Mouse (Mus musculus): ENCODE data around the gene Fscn1. TPM values are rescaled to one million over a fixed set of nuclear protein-coding genes. Genes with fewer than 3 reads are reported as not detected.

Fscn1 gene
- total RNA-seq, 2 experiments from 2014 or later: 103 to 132 TPM

- intact Hi-C loops (cut with DNase I): loop anchor here (1.0 to 10.0 kb wide), 4 partner anchors 53 to 372 kb away; partner anchors contain the start of gene Tnrc18
- DNase-seq: no peak
These were observed 27.4 kb upstream of the Fscn1 start for GRCm38 (mm10) chr5:142932731-142933130.

GRCm38 (mm10) chr5:142935642-142936335 is 24.4 kb upstream of the Fscn1 start:
- intact Hi-C loops (cut with DNase I): loop anchor here (1.0 to 10.0 kb wide), 3 partner anchors 102 to 369 kb away; no protein-coding TSS in a partner anchor
- peak; percentile 86 to 87 for DNase-seq

GRCm38 (mm10) chr5:142936336-142936719 is 23.8 kb upstream of the Fscn1 start:
- DNase-seq: peak; percentile 85 to 91
- intact Hi-C loops (cut with DNase I): loop anchor here (1.0 to 10.0 kb wide), 3 partner anchors 101 to 368 kb away; no protein-coding TSS in a partner anchor

GRCm38 (mm10) chr5:142937956-142938727 is 22.0 kb upstream of the Fscn1 start:
- intact Hi-C loops (cut with DNase I): loop anchor here (10.0 kb wide), 1 partner anchor 367 kb away; no protein-coding TSS in a partner anchor
- peak; percentile 45 to 66 for DNase-seq

- intact Hi-C loops (cut with DNase I): loop anchor here (1.0 to 5.0 kb wide), 2 partner anchors 18 to 62 kb away; no protein-coding TSS in a partner anchor
- DNase-seq: no peak
These were observed 19.8 kb upstream of the Fscn1 start for GRCm38 (mm10) chr5:142940393-142940792.

GRCm38 (mm10) chr5:142944979-142945682 is 15.0 kb upstream of the Fscn1 start:
- intact Hi-C loops (cut with DNase I): loop anchor here (2.0 to 5.0 kb wide), 2 partner anchors 16 to 57 kb away; partner anchors contain the start of gene Fscn1
- DNase-seq: peak; percentile 77 to 80

GRCm38 (mm10) chr5:142947460-142947859 is 12.7 kb upstream of the Fscn1 start:
- DNase-seq: no peak
- intact Hi-C loops (cut with DNase I): no loop called here

GRCm38 (mm10) chr5:142949580-142949979 is 10.6 kb upstream of the Fscn1 start:
- intact Hi-C loops (cut with DNase I): no loop called here
- DNase-seq: no peak

- intact Hi-C loops (cut with DNase I): no loop called here
- DNase-seq: no peak
These were observed 9.7 kb upstream of the Fscn1 start for GRCm38 (mm10) chr5:142950405-142950804.

- DNase-seq: no peak
- intact Hi-C loops (cut with DNase I): no loop called here
These were observed 6.5 kb upstream of the Fscn1 start for GRCm38 (mm10) chr5:142953641-142954040.

- intact Hi-C loops (cut with DNase I): no loop called here
- no peak for DNase-seq
These were observed 3.0 kb upstream of the Fscn1 start for GRCm38 (mm10) chr5:142956956-142957703.

- no peak for DNase-seq
- intact Hi-C loops (cut with DNase I): loop anchor here (1.0 kb wide), 1 partner anchor 18 kb away; no protein-coding TSS in a partner anchor
These were observed 1.7 kb upstream of the Fscn1 start for GRCm38 (mm10) chr5:142958464-142958863.

- intact Hi-C loops (cut with DNase I): no loop called here
- DNase-seq: no peak
These were observed 987 bp upstream of the Fscn1 start for GRCm38 (mm10) chr5:142959156-142959555.

GRCm38 (mm10) chr5:142960775-142961271 is 680 bp downstream of the Fscn1 start:
- DNase-seq: peak; percentile 44 to 59
- intact Hi-C loops (cut with DNase I): loop anchor here (2.0 kb wide), 1 partner anchor 16 kb away; no protein-coding TSS in a partner anchor

- no peak for DNase-seq
- intact Hi-C loops (cut with DNase I): loop anchor here (2.0 kb wide), 1 partner anchor 17 kb away; no protein-coding TSS in a partner anchor
These were observed 1.3 kb downstream of the Fscn1 start for GRCm38 (mm10) chr5:142961398-142961880.

- DNase-seq: peak; percentile 89 to 91
- intact Hi-C loops (cut with DNase I): loop anchor here (2.0 kb wide), 2 partner anchors 17 to 73 kb away; no protein-coding TSS in a partner anchor
These were observed 1.8 kb downstream of the Fscn1 start for GRCm38 (mm10) chr5:142961881-142962443.

- intact Hi-C loops (cut with DNase I): loop anchor here (2.0 kb wide), 1 partner anchor 72 kb away; no protein-coding TSS in a partner anchor
- no peak for DNase-seq
These were observed 2.4 kb downstream of the Fscn1 start for GRCm38 (mm10) chr5:142962444-142962961.

GRCm38 (mm10) chr5:142963003-142963704 is 3.0 kb downstream of the Fscn1 start:
- peak; percentile 55 to 68 for DNase-seq
- intact Hi-C loops (cut with DNase I): loop anchor here (2.0 kb wide), 1 partner anchor 72 kb away; no protein-coding TSS in a partner anchor
